Mouse (Mus musculus) embryonic facial prominence, embryonic 13.5 days (tissue): Measurements from ENCODE around the gene Asb6. TPM values are rescaled to one million over a fixed set of nuclear protein-coding genes. Genes with fewer than 3 reads are reported as not detected.

Experiments
- ATAC-seq: fragments of 200-750 bp; cut with Nextera tagmentation; 2 replicates; pipeline ENCODE4 v1.8.0; 2017; ENCODE audit warnings: low read depth; ENCODE audit not compliant: insufficient number of reproducible peaks, insufficient read depth, low FRiP score, low TSS enrichment
- H3K27ac ChIP-seq: fragments of 300-500 bp; sonication (generic); 2 replicates; pipeline ENCODE4 v1.5.1; 2015; ENCODE audit warnings: moderate library complexity, mild to moderate bottlenecking, inconsistent platforms
- H3K27me3 ChIP-seq: fragments of 300-500 bp; sonication (generic); 2 replicates; pipeline ENCODE4 v1.6.1; 2015; ENCODE audit warnings: mild to moderate bottlenecking, inconsistent platforms
- H3K36me3 ChIP-seq: fragments of 300-500 bp; sonication (generic); 2 replicates; pipeline ENCODE4 v1.6.1; 2015; ENCODE audit warnings: mild to moderate bottlenecking, inconsistent platforms
- H3K4me1 ChIP-seq: fragments of 300-500 bp; sonication (generic); 2 replicates; pipeline ENCODE4 v1.6.1; 2015; ENCODE audit warnings: inconsistent platforms
- H3K4me2 ChIP-seq: fragments of 300-500 bp; sonication (generic); 2 replicates; pipeline ENCODE4 v1.6.1; 2015; ENCODE audit warnings: moderate library complexity, mild to moderate bottlenecking, inconsistent platforms
- H3K4me3 ChIP-seq: fragments of 300-500 bp; sonication (generic); 2 replicates; pipeline ENCODE4 v1.5.1; 2015; ENCODE audit warnings: mild to moderate bottlenecking, inconsistent platforms
- H3K9ac ChIP-seq: fragments of 300-500 bp; sonication (generic); 2 replicates; pipeline ENCODE4 v1.6.1; 2015; ENCODE audit warnings: mild to moderate bottlenecking, inconsistent platforms
- H3K9me3 ChIP-seq: fragments of 300-500 bp; sonication (generic); 2 replicates; pipeline ENCODE4 v1.6.1; 2016; ENCODE audit warnings: inconsistent platforms
- WGBS: fragments of 180-500 bp; shearing (Covaris S2); methylation state at CpG from one replicate; pipeline ENCODE4 v1.1.7; 2015; ENCODE audit warnings: mixed read lengths; 5-methylcytosine and 5-hydroxymethylcytosine counted together
- polyA plus RNA-seq: library from polyadenylated mRNA; unstranded; fragments of >200 nt; fragmentation: Nextera tagmentation; extraction: Ambion mirVana; gene quantifications from 2 replicates; pipeline ENCODE4 v1.2.1, GENCODE M21; 2015

The Asb6 gene
- polyA plus RNA-seq, 1 experiment from 2014 or later: 47.3 TPM

DNA sequence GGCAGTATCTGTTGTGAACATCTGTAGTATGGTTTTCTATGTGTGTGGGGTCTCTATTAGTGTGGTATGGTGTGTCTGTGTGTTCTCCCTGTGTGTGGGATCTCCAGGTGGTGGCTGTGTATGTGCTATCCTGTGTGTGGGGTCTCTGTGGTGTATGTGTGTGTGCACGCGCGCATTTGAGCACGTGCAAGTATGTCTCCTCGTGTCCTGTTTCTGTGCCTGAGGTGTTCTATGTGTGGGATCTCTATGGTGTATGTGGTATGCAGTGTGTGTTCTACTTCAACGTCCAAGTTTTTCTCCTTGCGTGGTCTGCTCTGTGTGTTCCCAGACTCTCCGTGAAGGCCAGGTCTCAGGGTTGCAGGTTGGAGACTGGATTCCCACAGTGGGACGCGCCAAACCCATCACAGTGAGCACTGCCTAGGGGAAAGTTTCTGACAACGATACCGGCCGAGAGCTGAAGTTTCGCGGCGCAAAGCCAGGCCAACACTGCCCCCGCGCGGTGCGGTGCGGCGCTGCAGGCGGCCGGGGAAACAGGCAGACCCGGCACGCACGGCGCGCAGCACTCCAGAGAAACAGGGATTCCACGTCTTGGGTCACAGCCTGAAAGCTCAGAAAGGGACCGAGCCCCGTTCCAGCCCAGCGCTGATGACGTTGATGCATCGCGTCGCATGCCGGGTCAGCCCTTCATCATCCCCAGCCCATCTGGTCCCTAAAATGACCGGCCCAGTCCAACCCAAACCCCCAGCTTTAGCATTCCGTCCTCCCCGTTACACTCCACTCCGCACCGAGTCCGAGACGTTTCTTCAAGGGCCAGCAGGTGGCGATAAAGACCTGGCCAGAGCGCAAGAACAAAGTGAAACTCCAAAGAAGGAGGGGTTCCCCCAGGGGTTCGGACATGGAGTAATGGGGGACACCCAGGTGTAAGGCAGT lies 35.7 kb downstream of the Asb6 start:
- Histone ChIP-seq H3K27me3 (no peaks in the 10 kb centered on the region), H3K27ac (peak overlapping the region; percentile 86), H3K4me1 (peaks cover 39% of the 10 kb centered on the region), H3K36me3 (no peaks in the 10 kb centered on the region), H3K4me2 (peak overlapping the region; percentile 70), H3K9me3 (no peaks in the 10 kb centered on the region), H3K4me3 (peak overlapping the region; percentile 47), H3K9ac (peak overlapping the region; percentile 78)
- WGBS: 3% methylated on average over 48 of the region's 48 CpGs
- peak; percentile 63 for ATAC-seq

- Histone ChIP-seq H3K36me3 (no peaks in the 10 kb centered on the region), H3K27me3 (no peaks in the 10 kb centered on the region), H3K4me2 (no peak overlapping the region), H3K4me1 (peaks cover 40% of the 10 kb centered on the region), H3K9me3 (no peaks in the 10 kb centered on the region), H3K27ac (no peak overlapping the region; the same call in 1 of the 2 replicates), H3K4me3 (no peak overlapping the region), H3K9ac (no peak overlapping the region)
- ATAC-seq: no peak
- WGBS: 85% methylated on average over 7 of the region's 7 CpGs
Observed at GRCm38 (mm10) chr2:30792061-30792460, 38.1 kb downstream of the Asb6 start.

GRCm38 (mm10) chr2:30787466-30787865 lies 42.7 kb downstream of the Asb6 start:
- Histone ChIP-seq H3K36me3 (no peaks in the 10 kb centered on the region), H3K4me3 (no peak overlapping the region), H3K4me1 (peaks cover 50% of the 10 kb centered on the region), H3K27ac (peak overlapping the region; percentile 65), H3K9ac (peak overlapping the region; percentile 49), H3K27me3 (no peaks in the 10 kb centered on the region), H3K9me3 (no peaks in the 10 kb centered on the region), H3K4me2 (no peak overlapping the region)
- ATAC-seq: no peak
- WGBS: 52% methylated on average over 4 of the region's 4 CpGs

- ATAC-seq: peak; percentile 17; the same call in 1 of the 2 replicates
- Histone ChIP-seq H3K27me3 (no peaks in the 10 kb centered on the region), H3K36me3 (no peaks in the 10 kb centered on the region), H3K9me3 (no peaks in the 10 kb centered on the region), H3K4me2 (peak overlapping the region; percentile 60), H3K4me3 (peak overlapping the region; percentile 30), H3K9ac (peak overlapping the region; percentile 69), H3K27ac (peak overlapping the region; percentile 89), H3K4me1 (peaks cover 45% of the 10 kb centered on the region)
- 9% methylated on average over 40 of the region's 40 CpGs for WGBS
Observed at GRCm38 (mm10) chr2:30784078-30784994, 45.8 kb downstream of the Asb6 start.

GRCm38 (mm10) chr2:30783346-30783745 lies 46.8 kb downstream of the Asb6 start:
- H3K27ac ChIP-seq: peak overlapping the region; percentile 89
- peak overlapping the region; percentile 67 for H3K9ac ChIP-seq
- WGBS: 0% methylated on average over 13 of the region's 13 CpGs
- H3K4me2 ChIP-seq: peak overlapping the region; percentile 60
- peak; percentile 41; the same call in 1 of the 2 replicates for ATAC-seq
- peak overlapping the region; percentile 25 for H3K4me3 ChIP-seq
- H3K27me3 ChIP-seq: no peaks in the 10 kb centered on the region
- no peaks in the 10 kb centered on the region for H3K9me3 ChIP-seq
- peaks cover 48% of the 10 kb centered on the region for H3K4me1 ChIP-seq
- H3K36me3 ChIP-seq: no peaks in the 10 kb centered on the region

- Histone ChIP-seq H3K4me2 (peak overlapping the region; percentile 60), H3K36me3 (no peaks in the 10 kb centered on the region), H3K9me3 (no peaks in the 10 kb centered on the region), H3K4me3 (peak overlapping the region; percentile 25), H3K9ac (peak overlapping the region; percentile 67), H3K4me1 (peaks cover 46% of the 10 kb centered on the region), H3K27me3 (no peaks in the 10 kb centered on the region), H3K27ac (peak overlapping the region; percentile 89)
- ATAC-seq: no peak
- 76% methylated on average over 8 of the region's 8 CpGs for WGBS
Observed at GRCm38 (mm10) chr2:30782312-30783290, 47.5 kb downstream of the Asb6 start.

DNA sequence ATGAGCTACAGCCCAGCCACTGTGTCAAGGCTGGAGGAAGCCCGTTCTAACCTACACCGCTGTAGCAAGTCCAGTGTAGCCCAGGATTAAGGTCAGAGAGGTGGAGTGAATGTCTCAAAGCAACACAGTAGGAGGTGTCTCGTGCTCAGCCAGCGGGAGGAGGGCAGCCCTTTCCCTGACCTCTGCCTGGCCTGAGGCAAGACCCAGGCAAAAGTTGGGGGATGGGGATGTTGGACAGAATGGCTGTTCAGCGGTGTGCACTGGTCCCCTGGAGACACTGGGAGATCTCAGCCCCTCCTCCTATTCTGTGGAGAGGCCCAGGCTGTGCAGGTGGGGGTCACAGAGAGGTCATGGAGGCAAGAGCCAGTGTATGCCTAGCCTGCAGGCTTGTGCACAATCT lies 50.9 kb downstream of the Asb6 start:
- Histone ChIP-seq H3K27ac (no peak overlapping the region), H3K36me3 (no peaks in the 10 kb centered on the region), H3K9me3 (no peaks in the 10 kb centered on the region), H3K4me3 (no peak overlapping the region), H3K27me3 (no peaks in the 10 kb centered on the region), H3K9ac (no peak overlapping the region), H3K4me1 (peaks cover 15% of the 10 kb centered on the region), H3K4me2 (no peak overlapping the region)
- ATAC-seq: no peak
- 7% methylated on average over 5 of the region's 5 CpGs for WGBS

- H3K9ac ChIP-seq: no peak overlapping the region
- no peak overlapping the region for H3K4me3 ChIP-seq
- 56% methylated on average over 4 of the region's 4 CpGs for WGBS
- ATAC-seq: no peak
- no peak overlapping the region for H3K4me2 ChIP-seq
- no peak overlapping the region for H3K27ac ChIP-seq
- H3K9me3 ChIP-seq: no peaks in the 10 kb centered on the region
- no peaks in the 10 kb centered on the region for H3K36me3 ChIP-seq
- H3K27me3 ChIP-seq: no peaks in the 10 kb centered on the region
- H3K4me1 ChIP-seq: peaks cover 9% of the 10 kb centered on the region
Observed at GRCm38 (mm10) chr2:30778235-30778634, 51.9 kb downstream of the Asb6 start.

DNA sequence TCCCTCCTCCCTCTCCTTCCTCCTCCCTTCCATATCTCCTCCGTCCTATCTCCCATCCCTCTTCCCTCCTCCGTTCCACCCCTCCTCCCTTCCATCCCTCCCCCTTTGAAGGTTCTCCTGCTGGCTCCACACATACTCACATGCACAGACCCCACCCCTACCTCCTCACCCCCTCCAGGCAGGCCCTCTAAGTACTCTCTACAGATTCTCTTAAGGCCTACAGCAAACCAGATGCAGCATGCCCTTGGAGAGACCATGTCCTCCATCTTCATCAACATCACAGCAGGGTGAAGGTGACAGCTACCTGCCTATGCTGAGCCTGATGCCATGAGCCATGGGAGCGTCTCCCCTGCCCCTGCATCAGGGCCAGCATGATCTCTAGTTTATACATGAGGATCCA lies 52.9 kb downstream of the Asb6 start:
- H3K4me2 ChIP-seq: no peak overlapping the region
- no peaks in the 10 kb centered on the region for H3K9me3 ChIP-seq
- peaks cover 11% of the 10 kb centered on the region for H3K4me1 ChIP-seq
- no peak overlapping the region for H3K9ac ChIP-seq
- H3K4me3 ChIP-seq: no peak overlapping the region
- WGBS: 73% methylated on average over 3 of the region's 3 CpGs
- no peaks in the 10 kb centered on the region for H3K36me3 ChIP-seq
- H3K27me3 ChIP-seq: no peaks in the 10 kb centered on the region
- H3K27ac ChIP-seq: no peak overlapping the region
- ATAC-seq: no peak

DNA sequence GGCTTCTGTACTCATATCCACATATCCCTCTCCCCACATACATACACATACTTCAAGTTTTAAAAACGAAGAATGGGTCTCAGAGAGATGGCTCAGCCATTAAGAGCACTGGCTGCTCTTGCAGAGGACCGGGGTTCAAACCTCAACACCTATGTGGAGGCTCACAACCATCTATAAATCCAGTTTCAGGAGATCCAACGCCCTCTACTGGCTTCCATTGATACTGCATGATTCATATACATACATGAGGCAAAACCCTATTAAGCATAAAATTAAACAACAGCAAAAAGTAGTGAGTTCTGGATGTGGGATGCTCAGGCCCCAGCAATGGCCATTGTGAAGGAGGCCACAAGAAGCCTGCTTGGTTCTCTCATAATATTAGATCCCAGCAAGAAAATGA lies 54.2 kb downstream of the Asb6 start:
- H3K27ac ChIP-seq: no peak overlapping the region
- no peaks in the 10 kb centered on the region for H3K36me3 ChIP-seq
- H3K9ac ChIP-seq: no peak overlapping the region
- ATAC-seq: no peak
- no peaks in the 10 kb centered on the region for H3K27me3 ChIP-seq
- WGBS: 53% methylated on average over 3 of the region's 3 CpGs
- H3K9me3 ChIP-seq: no peaks in the 10 kb centered on the region
- no peak overlapping the region for H3K4me3 ChIP-seq
- peaks cover 23% of the 10 kb centered on the region for H3K4me1 ChIP-seq
- no peak overlapping the region for H3K4me2 ChIP-seq
